Mouse (Mus musculus) stomach, postnatal 0 days (tissue): ENCODE measurements around the gene Mrpl49.

ENCODE experiments used
- CTCF ChIP-seq: IDR thresholded peaks from 2 replicates; pipeline ENCODE4 v1.5.1; 2016; ENCODE audit warnings: antibody characterized with exemption, low read depth, mild to moderate bottlenecking, moderate library complexity
- EP300 ChIP-seq: optimal IDR thresholded peaks from 2 replicates; pipeline ENCODE3; 2016; ENCODE audit warnings: antibody characterized with exemption

GRCm38 (mm10) chr19:6076564-6077393, 19.2 kb upstream of the Mrpl49 start, which contains the start of gene Vps51:
- TF ChIP-seq CTCF (0 out of 2 replicates have a peak, but pooled peaks have one; percentile 20), EP300 (peak; percentile 27)
